Mouse (Mus musculus): ENCODE data around the gene Ate1.
"Not testable (repeated sequence)": the region's sequence is repeated elsewhere in the genome, so short reads cannot be mapped to it uniquely, and the experiment has no call there.

Ate1 gene

GRCm38 (mm10) chr7:130520049-130520425, at the start of gene Ate1:
Ate1 (minus strand) TSS chr7:130520369.
- DNase-seq = no peak

- DNase-seq = no peak
These were observed 48.7 kb upstream of the Ate1 start for GRCm38 (mm10) chr7:130568783-130569436.

GRCm38 (mm10) chr7:130564596-130564995, 44.4 kb upstream of the Ate1 start:
- no peak for DNase-seq

- DNase-seq = no peak
These were observed 43.7 kb upstream of the Ate1 start for GRCm38 (mm10) chr7:130563880-130564279.

GRCm38 (mm10) chr7:130563276-130563675, 43.1 kb upstream of the Ate1 start:
- no peak for DNase-seq

GRCm38 (mm10) chr7:130560933-130561332, 40.8 kb upstream of the Ate1 start:
- DNase-seq = no peak

- DNase-seq = no peak
These were observed 38.4 kb upstream of the Ate1 start for GRCm38 (mm10) chr7:130558592-130558991.

GRCm38 (mm10) chr7:130555597-130555996, 35.4 kb upstream of the Ate1 start:
- no peak for DNase-seq

GRCm38 (mm10) chr7:130553321-130553720, 33.2 kb upstream of the Ate1 start:
- no peak for DNase-seq

GRCm38 (mm10) chr7:130552780-130553179, 32.6 kb upstream of the Ate1 start:
- no peak for DNase-seq

GRCm38 (mm10) chr7:130547635-130548175, 27.5 kb upstream of the Ate1 start:
- no peak for DNase-seq

- peak; percentile 92 for DNase-seq
These were observed 26.8 kb upstream of the Ate1 start for GRCm38 (mm10) chr7:130546791-130547484.

- DNase-seq = no peak
These were observed 26.2 kb upstream of the Ate1 start for GRCm38 (mm10) chr7:130546421-130546790.

- DNase-seq = no peak
These were observed 25.7 kb upstream of the Ate1 start for GRCm38 (mm10) chr7:130545893-130546292.

GRCm38 (mm10) chr7:130545401-130545800, 25.2 kb upstream of the Ate1 start:
- DNase-seq = no peak

GRCm38 (mm10) chr7:130543181-130543580, 23.0 kb upstream of the Ate1 start:
- DNase-seq = no peak

GRCm38 (mm10) chr7:130540176-130540575, 20.0 kb upstream of the Ate1 start:
- no peak for DNase-seq

- DNase-seq = no peak
These were observed 16.9 kb upstream of the Ate1 start for GRCm38 (mm10) chr7:130537068-130537467.

- DNase-seq = no peak
These were observed 15.0 kb upstream of the Ate1 start for GRCm38 (mm10) chr7:130535174-130535573.

- peak; percentile 81 for DNase-seq
These were observed 13.4 kb upstream of the Ate1 start for GRCm38 (mm10) chr7:130533316-130534260.

GRCm38 (mm10) chr7:130531138-130531537, 11.0 kb upstream of the Ate1 start:
- not testable (repeated sequence) for DNase-seq

- no peak for DNase-seq
These were observed 7.1 kb upstream of the Ate1 start for GRCm38 (mm10) chr7:130527306-130527705.

- DNase-seq = no peak
These were observed 3.3 kb upstream of the Ate1 start for GRCm38 (mm10) chr7:130523451-130523850.

All from right cerebral cortex, postnatal 25 days (tissue).